9 mouse cellular contexts compared by ENCODE assay signal in genomic region chr8:127540273-127540672, GRCm38 (mm10).
"Had no signal": no experiment of that assay in that cellular context is flagged by ENCODE, and none has a peak within 500 bp of the region (broad histone marks: within the 10 kb centered on the region; RNA-seq: fewer than 3 reads in every experiment).

No protein-coding gene starts in this region.

- ATAC-seq: midbrain, embryonic 16.5 days had no signal

- DNase-seq: kidney, adult 18-20 months; kidney, postnatal 10 days; kidney, postnatal 4 days; lung, postnatal 14 days; right cerebral cortex, adult 18-20 months; right cerebral cortex, postnatal 4 days; thymus, adult 2 months; thymus, postnatal 25 days had no signal
